Mouse (Mus musculus) G1E (cell line): ENCODE measurements around the gene Myh6. TPM values are rescaled to one million over a fixed set of nuclear protein-coding genes. Genes with fewer than 3 reads are reported as not detected.

Experiments used
- ATAC-seq: 2 replicates; pipeline ENCODE4 v1.8.0; 2016; ENCODE audit warnings: mild to moderate bottlenecking; ENCODE audit not compliant: insufficient number of reproducible peaks, poor library complexity, low FRiP score, severe bottlenecking; ENCODE audit errors: extremely low read depth
- DNase-seq: peaks from one replicate; pipeline ENCODE4 v3.0.0; 2012; ENCODE audit warnings: low spot score
- H3K27me3 ChIP-seq: 2 replicates; pipeline ENCODE4 v1.6.1; 2012; ENCODE audit warnings: mild to moderate bottlenecking, low read length, inconsistent platforms; ENCODE audit not compliant: insufficient read depth
- H3K36me3 ChIP-seq: replicated peaks from 2 replicates; pipeline ENCODE3; 2012; ENCODE audit warnings: mild to moderate bottlenecking, inconsistent platforms
- H3K4me1 ChIP-seq: 2 replicates; pipeline ENCODE4 v1.6.1; 2012; ENCODE audit warnings: low read depth, low read length, inconsistent platforms, mixed read lengths; ENCODE audit not compliant: insufficient read depth
- H3K4me3 ChIP-seq: 2 replicates; pipeline ENCODE4 v1.5.1; 2012; ENCODE audit warnings: low read depth, mild to moderate bottlenecking, inconsistent platforms, low read length, moderate library complexity, mixed read lengths
- H3K9me3 ChIP-seq: replicated peaks from 2 replicates; pipeline ENCODE4 v1.6.1; 2012; ENCODE audit warnings: inconsistent platforms
- CTCF ChIP-seq: IDR thresholded peaks from 2 replicates; pipeline ENCODE4 v1.5.1; 2012; ENCODE audit warnings: low read depth, low read length, inconsistent platforms, mixed read lengths
- GATA1 ChIP-seq: IDR thresholded peaks from 2 replicates; pipeline ENCODE4 v1.6.1; 2012; ENCODE audit warnings: borderline replicate concordance, low read length, inconsistent platforms, mixed read lengths
- GATA2 ChIP-seq: IDR thresholded peaks from 2 replicates; pipeline ENCODE4 v1.6.1; 2012; ENCODE audit warnings: low read depth, low read length, inconsistent platforms, borderline replicate concordance
- POLR2AphosphoS5 ChIP-seq: IDR thresholded peaks from 2 replicates; pipeline ENCODE4 v1.6.1; 2012; ENCODE audit warnings: low read depth, low read length, inconsistent platforms; ENCODE audit not compliant: insufficient replicate concordance
- TAL1 ChIP-seq: conservative IDR thresholded peaks from 2 replicates; pipeline ENCODE4 v1.6.1; 2012; ENCODE audit warnings: low read depth, low read length, inconsistent platforms, mixed read lengths
- polyA plus RNA-seq: library from polyadenylated mRNA; stranded (reverse); fragments of >175 nt; gene quantifications from 2 replicates; pipeline ENCODE4 v1.2.3, GENCODE M21; 2012
- total RNA-seq, 2 experiments: library from RNA; stranded (forward) in 1 of 2; stranded (reverse) in 1 of 2; fragments of 200-1000 nt in 1 of 2; fragments of >200 nt in 1 of 2; fragmentation: Nextera tagmentation in 1 of 2; gene quantifications; 2 replicates each; pipeline ENCODE4 v1.2.3; 2014 to 2017

Gene Myh6
- total and polyA plus RNA-seq, 3 experiments: 0.18 to 0.38 TPM; not detected in 1

GRCm38 (mm10) chr14:54941024-54941978 is 25.4 kb downstream of the Myh6 start:
- no peak for ATAC-seq
- TF ChIP-seq GATA2 (no peak), TAL1 (no peak), POLR2AphosphoS5 (no peak), CTCF (no peak), GATA1 (no peak)
- H3K4me3 ChIP-seq: no peak overlapping the region
- no peaks in the 10 kb centered on the region for H3K36me3 ChIP-seq
- H3K4me1 ChIP-seq: no peaks in the 10 kb centered on the region
- no peak for DNase-seq
- H3K27me3 ChIP-seq: peaks cover 27% of the 10 kb centered on the region; the same call in 1 of the 2 replicates
- no peaks in the 10 kb centered on the region for H3K9me3 ChIP-seq

DNA sequence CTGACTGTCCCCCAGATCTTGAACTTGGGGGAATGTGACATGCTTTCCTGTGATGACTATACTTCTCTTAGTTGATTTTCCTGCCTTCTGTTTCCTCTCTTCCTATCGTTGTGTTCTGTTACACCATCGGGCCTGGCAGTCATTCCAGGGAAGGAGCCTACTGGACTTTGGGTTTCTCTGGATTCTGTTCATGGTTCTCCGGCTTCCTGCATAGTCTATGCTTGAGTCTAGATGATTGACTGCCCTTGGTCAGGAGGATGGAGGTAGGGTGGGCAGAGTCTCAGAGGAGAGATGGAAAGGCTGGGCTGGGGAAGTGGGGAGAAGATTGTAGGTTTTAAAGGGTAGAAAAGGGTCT is 26.6 kb downstream of the Myh6 start:
- TF ChIP-seq GATA1 (no peak), POLR2AphosphoS5 (no peak), CTCF (no peak), TAL1 (no peak), GATA2 (no peak)
- Histone ChIP-seq H3K9me3 (no peaks in the 10 kb centered on the region), H3K36me3 (no peaks in the 10 kb centered on the region), H3K4me3 (no peak overlapping the region), H3K27me3 (peaks cover 27% of the 10 kb centered on the region; the same call in 1 of the 2 replicates), H3K4me1 (no peaks in the 10 kb centered on the region)
- no peak for ATAC-seq
- DNase-seq: no peak

GRCm38 (mm10) chr14:54939434-54940175 is 27.1 kb downstream of the Myh6 start:
- Histone ChIP-seq H3K4me3 (no peak overlapping the region), H3K4me1 (no peaks in the 10 kb centered on the region), H3K36me3 (no peaks in the 10 kb centered on the region), H3K27me3 (peaks cover 30% of the 10 kb centered on the region; the same call in 1 of the 2 replicates), H3K9me3 (no peaks in the 10 kb centered on the region)
- DNase-seq (peak; percentile 71), ATAC-seq (no peak)
- TF ChIP-seq CTCF (peak; percentile 81), POLR2AphosphoS5 (no peak)

DNA sequence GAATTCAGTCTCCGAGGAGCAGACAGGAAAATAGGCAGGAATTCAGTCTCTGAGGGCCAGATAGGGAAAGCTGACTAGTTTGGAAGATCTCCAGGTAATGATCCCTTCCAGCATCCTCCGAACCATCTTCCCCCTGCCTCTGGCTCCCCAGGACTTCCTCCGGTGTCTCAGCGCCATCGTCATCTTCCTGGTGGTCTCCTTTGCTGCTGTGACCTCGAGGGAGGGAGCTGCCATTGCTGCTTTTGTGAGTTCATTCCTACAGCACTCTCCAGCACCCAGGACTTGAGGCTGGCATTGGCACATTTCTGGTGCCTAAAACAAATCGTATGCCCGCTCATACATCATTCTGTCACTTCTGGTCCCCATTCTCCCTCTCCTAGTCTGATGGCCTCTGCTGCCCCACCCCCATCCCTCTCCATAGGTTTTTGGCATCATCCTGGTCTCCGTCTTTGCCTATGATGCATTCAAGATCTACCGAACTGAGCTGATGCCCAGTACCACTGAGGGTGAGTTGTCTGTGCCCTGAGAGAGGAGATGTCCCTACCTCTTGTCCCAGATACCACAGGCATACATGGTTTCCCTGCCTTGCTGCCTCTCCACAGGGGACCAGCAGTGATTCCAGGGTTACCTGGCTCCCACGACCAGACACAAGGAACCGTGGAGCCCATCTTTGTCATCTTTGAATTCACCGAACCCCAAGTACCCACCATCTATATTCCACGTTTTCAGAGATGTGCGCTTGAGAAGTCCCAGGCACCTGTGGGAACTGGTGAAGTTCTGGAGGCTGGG is 28.1 kb downstream of the Myh6 start:
- Histone ChIP-seq H3K27me3 (peaks cover 28% of the 10 kb centered on the region; the same call in 1 of the 2 replicates), H3K4me1 (no peaks in the 10 kb centered on the region), H3K9me3 (no peaks in the 10 kb centered on the region), H3K36me3 (no peaks in the 10 kb centered on the region), H3K4me3 (no peak overlapping the region)
- DNase-seq: no peak
- ATAC-seq: no peak
- no peak for TF ChIP-seq POLR2AphosphoS5
- no peak for TF ChIP-seq TAL1
- TF ChIP-seq GATA2: no peak
- TF ChIP-seq GATA1: no peak
- no peak for TF ChIP-seq CTCF

DNA sequence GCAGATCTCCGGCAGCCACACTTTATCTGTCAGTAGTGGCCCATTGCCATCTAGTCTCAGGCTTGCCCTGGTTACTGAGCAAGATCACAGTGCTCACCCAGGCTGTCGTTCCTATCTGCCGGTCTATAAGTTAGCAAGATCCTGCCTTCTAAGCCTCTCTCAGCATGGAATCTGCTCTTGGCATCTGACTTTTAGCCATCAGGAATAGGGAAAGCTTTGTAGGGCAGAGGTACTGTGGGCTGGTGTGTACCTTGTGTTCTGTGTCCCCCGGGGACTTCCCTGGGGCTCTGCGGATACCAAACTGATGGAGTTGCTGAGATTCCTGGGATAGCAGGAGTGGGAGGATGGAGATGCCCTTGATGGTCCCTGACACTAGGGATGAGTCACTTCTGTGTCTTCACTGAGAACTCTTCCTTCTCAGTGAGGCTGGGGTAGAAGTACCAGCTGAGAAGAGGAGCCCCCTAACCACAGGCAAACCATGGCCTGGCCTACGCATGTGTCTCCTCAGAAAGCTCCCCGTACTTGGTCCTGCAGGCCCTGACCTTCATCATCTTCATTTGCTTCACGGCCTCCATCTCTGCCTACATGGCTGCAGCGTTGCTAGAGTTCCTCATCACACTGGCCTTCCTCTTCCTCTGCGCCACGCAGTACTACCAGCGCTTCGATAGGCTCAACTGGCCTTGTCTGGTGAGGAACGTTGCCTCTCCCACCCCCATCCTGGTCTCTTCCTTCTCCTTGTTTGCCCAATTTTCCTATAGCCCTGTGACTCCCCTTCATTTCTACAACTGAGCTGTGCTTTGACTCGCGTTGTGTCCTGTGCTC is 29.2 kb downstream of the Myh6 start:
- Histone ChIP-seq H3K9me3 (no peaks in the 10 kb centered on the region), H3K4me1 (no peaks in the 10 kb centered on the region), H3K4me3 (no peak overlapping the region), H3K27me3 (peaks cover 31% of the 10 kb centered on the region; the same call in 1 of the 2 replicates), H3K36me3 (no peaks in the 10 kb centered on the region)
- no peak for DNase-seq
- no peak for ATAC-seq
- no peak for TF ChIP-seq CTCF
- TF ChIP-seq GATA2: no peak
- no peak for TF ChIP-seq GATA1
- no peak for TF ChIP-seq POLR2AphosphoS5
- no peak for TF ChIP-seq TAL1
